Mouse (Mus musculus): ENCODE data around the gene Smarcd1.

DNA sequence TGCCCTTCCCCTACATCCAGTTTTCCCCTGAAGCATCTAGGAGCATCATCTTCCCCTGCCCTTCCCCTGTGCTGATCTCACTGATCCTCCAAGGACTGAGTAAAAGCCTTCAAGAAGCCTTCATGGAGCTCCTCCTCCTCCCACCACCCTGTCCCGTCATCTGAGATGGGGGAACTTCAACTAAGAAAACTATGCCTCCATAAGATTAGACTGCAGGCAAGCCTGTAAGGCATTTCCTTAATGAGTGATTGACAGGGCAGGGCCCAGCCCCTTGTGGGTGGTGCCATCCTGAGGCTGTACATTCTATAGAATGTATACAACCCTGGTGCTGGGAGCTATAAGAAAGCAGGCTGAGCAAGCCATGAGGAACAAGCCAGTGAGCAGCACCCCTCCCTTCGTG is 43.5 kb upstream of the Smarcd1 start:
- TF ChIP-seq POLR2A (IDR thresholded peaks at IDR 0.05; ENCODE audit: insufficient read length, low read depth) (no peak), TCF12 (IDR thresholded peaks at IDR 0.05; ENCODE audit: insufficient read depth, poor library complexity, severe bottlenecking) (no peak), POLR2AphosphoS2 (IDR thresholded peaks at IDR 0.05; ENCODE audit: insufficient read length, low read depth) (no peak)
